Mouse (Mus musculus): Measurements from ENCODE around the gene Tstd2. TPM values are rescaled to one million over a fixed set of nuclear protein-coding genes. Genes with fewer than 3 reads are reported as not detected.

Gene Tstd2
- polyA plus RNA-seq, 1 experiment from 2014 or later: 40.7 TPM

- no peaks in the 10 kb centered on the region for H3K9me3 ChIP-seq
- H3K27me3 ChIP-seq (ENCODE audit: insufficient read depth, poor library complexity, severe bottlenecking): no peaks in the 10 kb centered on the region
- peaks cover 42% of the 10 kb centered on the region for H3K4me1 ChIP-seq
- H3K36me3 ChIP-seq: peaks cover 89% of the 10 kb centered on the region
- peak overlapping the region; percentile 73; the same call in 1 of the 2 replicates for H3K27ac ChIP-seq
- no peak overlapping the region for H3K4me3 ChIP-seq
- 27% methylated on average over 5 of the region's 5 CpGs for WGBS
- DNase-seq (ENCODE audit: low spot score): no peak
Measured at GRCm38 (mm10) chr4:46087852-46088251, 50.6 kb downstream of the Tstd2 start.

- Histone ChIP-seq H3K9me3 (no peaks in the 10 kb centered on the region), H3K4me3 (no peak overlapping the region), H3K4me1 (peaks cover 42% of the 10 kb centered on the region), H3K27me3 (ENCODE audit: insufficient read depth, poor library complexity, severe bottlenecking) (no peaks in the 10 kb centered on the region), H3K27ac (peak overlapping the region; percentile 73), H3K36me3 (peaks cover 84% of the 10 kb centered on the region)
- DNase-seq (ENCODE audit: low spot score): no peak
- 58% methylated on average over 7 of the region's 7 CpGs for WGBS
Measured at GRCm38 (mm10) chr4:46087427-46087771, 51.1 kb downstream of the Tstd2 start.

DNA sequence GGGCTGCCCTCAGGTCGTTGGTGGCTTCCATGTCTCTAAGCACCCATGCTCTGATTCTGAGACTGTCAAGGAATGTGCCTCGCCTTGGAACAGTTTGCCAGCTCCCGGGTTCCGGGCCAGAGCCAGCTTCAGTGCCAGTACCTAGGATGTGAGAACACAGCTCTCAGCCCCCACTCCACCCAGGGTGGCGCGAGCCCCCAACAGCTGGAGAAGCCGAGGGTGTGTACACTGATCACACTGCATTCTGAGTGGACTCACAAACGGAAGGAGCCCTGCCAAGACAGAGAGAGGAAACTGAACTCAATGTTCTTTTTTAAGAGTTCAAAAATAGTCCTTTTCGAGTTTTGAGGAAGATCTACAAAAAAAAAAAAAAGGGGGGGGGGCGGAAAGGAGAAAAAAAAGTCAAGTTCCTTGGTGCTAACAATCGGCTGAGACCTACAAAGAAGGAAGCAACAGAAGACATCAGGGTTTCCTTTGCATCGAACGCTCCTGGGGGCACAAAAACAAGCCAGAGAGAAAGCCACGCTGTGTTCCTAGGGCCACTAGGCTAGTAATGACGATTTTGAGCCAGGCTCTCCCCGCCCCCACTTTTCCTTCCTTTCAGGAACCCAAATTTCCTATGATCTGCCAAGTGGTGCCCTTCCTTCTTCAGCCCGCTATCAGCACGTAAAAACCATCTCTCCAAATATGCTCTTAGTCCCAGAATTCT is 51.6 kb downstream of the Tstd2 start:
- Histone ChIP-seq H3K9me3 (no peaks in the 10 kb centered on the region), H3K27ac (peak overlapping the region; percentile 73), H3K36me3 (peaks cover 79% of the 10 kb centered on the region), H3K4me1 (peaks cover 42% of the 10 kb centered on the region), H3K27me3 (ENCODE audit: insufficient read depth, poor library complexity, severe bottlenecking) (no peaks in the 10 kb centered on the region), H3K4me3 (no peak overlapping the region)
- no peak for DNase-seq (ENCODE audit: low spot score)
- WGBS: 83% methylated on average over 18 of the region's 18 CpGs

GRCm38 (mm10) chr4:46085223-46085811 is 53.2 kb downstream of the Tstd2 start:
- peaks cover 66% of the 10 kb centered on the region for H3K36me3 ChIP-seq
- H3K9me3 ChIP-seq: no peaks in the 10 kb centered on the region
- no peak overlapping the region for H3K4me3 ChIP-seq
- H3K27ac ChIP-seq: 0 out of 2 replicates have a peak overlapping the region, but pooled peaks have one; percentile 7
- no peaks in the 10 kb centered on the region for H3K27me3 ChIP-seq (ENCODE audit: insufficient read depth, poor library complexity, severe bottlenecking)
- 61% methylated on average over 9 of the region's 9 CpGs for WGBS
- peaks cover 40% of the 10 kb centered on the region for H3K4me1 ChIP-seq
- no peak for DNase-seq (ENCODE audit: low spot score)

- Histone ChIP-seq H3K4me1 (peaks cover 40% of the 10 kb centered on the region), H3K9me3 (no peaks in the 10 kb centered on the region), H3K4me3 (no peak overlapping the region), H3K36me3 (peaks cover 66% of the 10 kb centered on the region), H3K27me3 (ENCODE audit: insufficient read depth, poor library complexity, severe bottlenecking) (no peaks in the 10 kb centered on the region), H3K27ac (peak overlapping the region; percentile 32; the same call in 1 of the 2 replicates)
- 70% methylated on average over 9 of the region's 9 CpGs for WGBS
- no peak for DNase-seq (ENCODE audit: low spot score)
Measured at GRCm38 (mm10) chr4:46084416-46085172, 53.9 kb downstream of the Tstd2 start.

DNA sequence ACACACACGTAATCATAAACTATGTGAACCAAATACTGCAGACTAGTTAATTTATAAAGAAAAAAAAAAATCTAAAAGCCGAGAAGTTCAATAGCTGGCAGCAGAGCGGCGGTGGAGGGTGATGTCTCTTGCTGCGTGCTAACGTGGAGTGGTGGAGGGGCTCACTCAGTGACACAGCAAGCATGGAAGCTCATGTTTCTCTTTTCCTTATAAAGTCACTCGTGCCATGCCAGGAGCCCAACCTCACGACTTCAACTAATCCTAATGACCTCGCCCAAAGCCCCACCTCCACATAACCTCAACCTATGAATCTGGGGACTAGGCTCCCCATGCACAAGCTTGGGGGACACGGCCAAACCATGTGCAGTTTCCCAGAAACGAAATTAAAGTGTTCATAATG is 55.9 kb downstream of the Tstd2 start:
- no peaks in the 10 kb centered on the region for H3K9me3 ChIP-seq
- no peak overlapping the region for H3K4me3 ChIP-seq
- peaks cover 69% of the 10 kb centered on the region for H3K36me3 ChIP-seq
- 80% methylated on average over 11 of the region's 11 CpGs for WGBS
- DNase-seq (ENCODE audit: low spot score): no peak
- H3K4me1 ChIP-seq: peaks cover 33% of the 10 kb centered on the region
- no peak overlapping the region for H3K27ac ChIP-seq
- no peaks in the 10 kb centered on the region for H3K27me3 ChIP-seq (ENCODE audit: insufficient read depth, poor library complexity, severe bottlenecking)

GRCm38 (mm10) chr4:46080261-46080660 is 58.2 kb downstream of the Tstd2 start:
- Histone ChIP-seq H3K4me3 (no peak overlapping the region), H3K36me3 (peaks cover 53% of the 10 kb centered on the region), H3K9me3 (no peaks in the 10 kb centered on the region), H3K27me3 (ENCODE audit: insufficient read depth, poor library complexity, severe bottlenecking) (no peaks in the 10 kb centered on the region), H3K27ac (no peak overlapping the region), H3K4me1 (peaks cover 22% of the 10 kb centered on the region)
- DNase-seq (ENCODE audit: low spot score): no peak
- 91% methylated on average over 4 of the region's 4 CpGs for WGBS

GRCm38 (mm10) chr4:46076892-46077291 is 61.6 kb downstream of the Tstd2 start:
- no peaks in the 10 kb centered on the region for H3K27me3 ChIP-seq (ENCODE audit: insufficient read depth, poor library complexity, severe bottlenecking)
- no peak for DNase-seq (ENCODE audit: low spot score)
- H3K4me1 ChIP-seq: peaks cover 36% of the 10 kb centered on the region
- H3K36me3 ChIP-seq: peaks cover 31% of the 10 kb centered on the region
- no peaks in the 10 kb centered on the region for H3K9me3 ChIP-seq
- WGBS: 88% methylated on average over 2 of the region's 2 CpGs
- no peak overlapping the region for H3K4me3 ChIP-seq
- no peak overlapping the region for H3K27ac ChIP-seq

DNA sequence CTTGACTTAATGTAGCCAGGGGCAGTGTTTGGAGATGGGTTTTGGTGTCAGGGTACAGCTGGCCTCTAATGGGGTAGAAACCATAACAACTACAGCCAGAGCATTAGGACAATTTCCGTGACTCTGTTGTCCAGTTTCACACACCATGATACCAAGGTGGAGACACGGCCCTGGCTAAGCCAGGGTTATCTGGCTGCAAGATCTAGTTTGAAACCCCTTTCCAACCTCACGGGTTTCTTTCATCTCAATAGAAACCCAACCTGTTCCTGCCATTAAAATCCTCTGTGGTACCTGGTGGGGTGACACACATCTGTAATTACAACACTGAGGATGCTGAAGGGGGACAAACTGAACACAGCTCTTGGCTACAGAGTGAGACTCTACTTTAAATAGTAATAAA is 62.8 kb downstream of the Tstd2 start:
- Histone ChIP-seq H3K27ac (no peak overlapping the region), H3K4me3 (no peak overlapping the region), H3K4me1 (peaks cover 40% of the 10 kb centered on the region), H3K36me3 (peaks cover 41% of the 10 kb centered on the region), H3K27me3 (ENCODE audit: insufficient read depth, poor library complexity, severe bottlenecking) (no peaks in the 10 kb centered on the region), H3K9me3 (no peaks in the 10 kb centered on the region)
- DNase-seq (ENCODE audit: low spot score): no peak
- 85% methylated on average over 3 of the region's 3 CpGs for WGBS

GRCm38 (mm10) chr4:46073736-46074135 is 64.8 kb downstream of the Tstd2 start:
- Histone ChIP-seq H3K36me3 (peaks cover 36% of the 10 kb centered on the region), H3K4me1 (peaks cover 40% of the 10 kb centered on the region), H3K27ac (no peak overlapping the region), H3K27me3 (ENCODE audit: insufficient read depth, poor library complexity, severe bottlenecking) (no peaks in the 10 kb centered on the region), H3K9me3 (no peaks in the 10 kb centered on the region), H3K4me3 (no peak overlapping the region)
- WGBS: 24% methylated on average over 4 of the region's 4 CpGs
- peak; percentile 94 for DNase-seq (ENCODE audit: low spot score)

DNA sequence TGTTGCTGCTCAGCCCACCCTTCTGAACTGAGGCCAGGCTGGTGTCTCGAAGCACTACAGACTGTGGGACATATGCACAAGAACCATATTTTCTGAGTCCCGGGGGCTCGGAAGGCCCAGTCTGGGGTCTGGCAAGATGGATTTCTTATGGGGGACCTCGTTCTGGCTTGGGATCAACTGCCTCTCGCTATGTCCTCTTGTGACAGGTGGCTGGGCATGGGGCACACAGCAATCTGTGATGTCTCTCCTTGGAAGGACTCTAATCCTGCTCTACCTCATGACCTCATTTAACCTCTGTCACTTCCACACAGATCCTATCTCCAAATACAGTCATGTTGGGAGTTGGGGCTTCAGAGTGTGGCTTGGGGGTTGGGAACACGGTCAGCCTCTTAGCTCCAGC is 65.9 kb downstream of the Tstd2 start:
- Histone ChIP-seq H3K27ac (peak overlapping the region; percentile 42; the same call in 1 of the 2 replicates), H3K4me1 (peaks cover 45% of the 10 kb centered on the region), H3K27me3 (ENCODE audit: insufficient read depth, poor library complexity, severe bottlenecking) (no peaks in the 10 kb centered on the region), H3K4me3 (no peak overlapping the region), H3K9me3 (no peaks in the 10 kb centered on the region), H3K36me3 (peaks cover 35% of the 10 kb centered on the region)
- no peak for DNase-seq (ENCODE audit: low spot score)
- WGBS: 63% methylated on average over 6 of the region's 6 CpGs

GRCm38 (mm10) chr4:46069851-46070482 is 68.5 kb downstream of the Tstd2 start:
- H3K36me3 ChIP-seq: peaks cover 41% of the 10 kb centered on the region

GRCm38 (mm10) chr4:46068573-46068972 is 69.9 kb downstream of the Tstd2 start:
- Histone ChIP-seq H3K27ac (no peak overlapping the region), H3K36me3 (peaks cover 48% of the 10 kb centered on the region), H3K4me3 (no peak overlapping the region), H3K27me3 (ENCODE audit: insufficient read depth, poor library complexity, severe bottlenecking) (no peaks in the 10 kb centered on the region), H3K9me3 (no peaks in the 10 kb centered on the region), H3K4me1 (peaks cover 59% of the 10 kb centered on the region)
- WGBS: 58% methylated on average over 1 of the region's 1 CpGs
- DNase-seq (ENCODE audit: low spot score): no peak

More at GRCm38 (mm10) chr4:46069851-46070482, 68.5 kb downstream of the Tstd2 start:
- WGBS: 82% methylated on average over 6 of the region's 6 CpGs
- Histone ChIP-seq H3K4me3 (no peak overlapping the region), H3K27me3 (ENCODE audit: insufficient read depth, poor library complexity, severe bottlenecking) (no peaks in the 10 kb centered on the region), H3K9me3 (no peaks in the 10 kb centered on the region), H3K27ac (no peak overlapping the region), H3K4me1 (peaks cover 58% of the 10 kb centered on the region)
- DNase-seq (ENCODE audit: low spot score): no peak

Data from heart, embryonic 10.5 days (tissue).